Mouse (Mus musculus) heart, adult 18-20 months (tissue): ENCODE results near the gene Cdc42bpb. TPM values are rescaled to one million over a fixed set of nuclear protein-coding genes. Genes with fewer than 3 reads are reported as not detected.

Experiments
- DNase-seq, 2 experiments: peaks; one replicate each; pipeline ENCODE4 v3.0.0; 2021 to 2022; ENCODE audit warnings: mixed read lengths in 1 of 2
- total RNA-seq, 2 experiments: library from RNA; stranded (reverse); gene quantifications; 2 replicates each; pipeline ENCODE4 v1.2.3; 2021

Gene Cdc42bpb
- total RNA-seq, 2 experiments from 2014 or later: 52.7 to 57.6 TPM

DNA sequence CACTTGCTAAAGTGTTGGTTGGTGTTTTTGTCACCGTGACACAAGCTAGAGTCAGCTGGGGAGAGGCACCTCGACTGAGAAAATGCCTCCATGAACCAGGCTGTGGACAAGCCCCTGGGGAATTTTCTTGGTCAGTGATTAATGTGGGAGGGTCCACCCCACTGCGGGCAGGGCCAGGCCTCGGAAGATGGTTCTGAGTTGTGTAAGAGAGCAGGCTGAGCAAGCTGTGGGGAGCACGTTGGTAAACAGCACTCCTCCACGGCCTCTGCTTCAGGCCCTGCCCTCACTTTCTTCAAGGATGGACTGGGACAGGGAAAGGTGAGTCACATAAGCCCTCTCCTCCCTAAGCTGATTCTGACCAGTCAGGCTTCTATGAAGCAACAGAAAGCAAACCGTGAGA lies 36.8 kb downstream of the Cdc42bpb start:
- no peak for DNase-seq

DNA sequence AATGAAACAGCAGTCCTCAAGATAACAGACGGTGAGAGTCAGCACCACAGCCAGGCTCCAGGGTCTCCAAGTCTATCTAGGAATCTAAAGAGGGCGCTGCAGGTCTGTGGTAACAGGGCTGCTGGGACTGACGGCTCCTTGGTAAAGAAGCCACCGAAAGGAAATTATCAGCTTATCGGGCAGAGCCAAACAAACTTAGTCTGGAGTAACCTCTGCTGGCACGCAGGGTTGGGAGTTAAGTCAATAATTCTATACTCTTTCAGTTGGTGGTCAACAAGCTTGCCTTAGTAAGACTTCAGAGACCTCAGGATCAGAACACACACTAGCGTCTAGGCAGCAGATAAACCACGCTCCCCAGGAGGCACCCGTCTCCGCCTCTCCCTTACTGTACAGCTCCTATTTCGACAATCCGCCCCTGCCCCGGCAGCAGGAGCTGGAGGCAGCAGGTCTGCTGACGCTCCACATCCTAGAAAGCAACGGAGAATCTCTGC lies 39.6 kb downstream of the Cdc42bpb start:
- DNase-seq: no peak

DNA sequence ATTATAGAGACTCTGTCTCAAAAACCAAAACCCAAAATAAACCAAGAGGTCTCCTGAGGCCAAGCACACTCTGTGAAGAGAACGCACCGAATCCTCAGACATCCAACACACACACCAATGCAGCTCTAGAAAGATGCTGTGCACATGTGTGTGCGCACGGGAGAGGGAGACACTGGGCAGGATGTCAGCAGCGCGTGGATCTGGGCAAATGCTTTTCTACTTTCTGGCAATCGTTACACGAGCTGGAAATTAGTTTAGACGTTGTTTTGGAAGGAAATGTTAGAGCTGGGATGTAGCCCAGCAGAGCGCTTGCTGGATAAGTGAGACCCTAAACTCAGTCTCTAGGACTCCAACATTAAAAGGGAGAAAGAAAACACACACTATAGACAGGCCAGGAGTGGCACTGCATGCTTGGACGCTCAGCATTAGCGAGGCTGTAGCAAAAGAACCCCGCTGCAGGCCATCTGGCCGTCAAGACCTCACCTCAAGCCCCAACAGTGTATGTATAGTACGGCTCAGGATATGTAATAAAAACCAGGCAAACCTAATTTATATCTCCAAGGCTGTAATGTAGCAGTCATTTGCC lies 44.4 kb downstream of the Cdc42bpb start:
- peak; percentile 24 to 26 for DNase-seq

DNA sequence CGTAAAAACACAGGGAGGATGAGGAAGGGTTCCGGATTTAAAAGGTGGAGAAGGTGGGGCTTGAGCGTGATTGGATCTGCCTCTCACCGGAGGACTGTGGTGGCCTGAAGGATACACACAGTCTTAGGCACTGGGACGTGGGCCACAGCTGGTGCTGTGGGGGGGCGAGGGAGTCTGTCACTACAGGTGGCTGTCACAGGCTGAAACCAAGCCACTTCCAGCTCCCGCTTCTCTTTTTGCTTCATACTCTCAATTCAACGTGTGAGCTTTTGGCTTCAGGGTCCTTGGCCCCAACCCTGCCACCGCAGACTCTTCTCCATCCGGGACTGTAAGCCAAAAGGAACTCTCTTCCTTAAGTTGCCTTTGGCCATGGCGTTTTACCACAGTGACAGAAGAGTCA lies 45.1 kb downstream of the Cdc42bpb start:
- no peak for DNase-seq

DNA sequence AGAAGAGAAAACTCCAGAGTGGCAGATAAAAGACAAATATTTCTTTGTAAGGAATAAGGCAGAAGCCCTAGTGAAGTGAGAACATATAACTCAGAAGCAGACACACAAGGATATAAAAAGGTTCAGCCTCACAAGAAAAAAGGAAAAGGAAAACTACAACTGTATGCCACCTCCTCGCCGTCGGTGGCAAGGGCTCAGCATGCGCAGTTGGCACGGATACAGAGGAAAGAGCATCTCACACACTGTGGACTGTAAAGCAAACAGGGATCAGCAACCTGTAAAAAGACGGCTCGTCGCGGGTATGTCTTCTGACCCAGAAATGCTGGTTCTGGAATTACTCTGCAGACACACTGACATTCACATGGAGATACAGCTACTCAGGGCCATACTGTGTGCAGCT lies 45.9 kb downstream of the Cdc42bpb start:
- DNase-seq: no peak

DNA sequence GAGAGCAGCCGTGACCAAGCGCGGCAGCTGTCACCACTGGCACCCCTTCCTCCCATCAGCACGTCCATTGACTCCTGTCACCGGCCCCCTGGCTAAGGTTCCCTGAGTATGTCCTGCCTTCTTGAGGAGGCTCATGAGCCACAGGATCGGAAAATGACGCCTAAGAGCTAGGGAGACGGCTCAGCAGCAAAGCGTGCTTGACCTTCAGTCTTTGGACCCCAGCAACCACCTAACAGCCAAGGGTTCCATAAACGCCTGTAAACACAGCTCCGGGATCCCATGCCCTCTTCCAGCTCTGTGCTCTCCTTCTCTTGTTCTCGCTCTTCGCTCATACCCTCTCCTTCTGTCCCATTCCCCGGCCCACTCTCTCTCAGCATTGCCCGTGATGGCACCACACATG lies 48.2 kb downstream of the Cdc42bpb start:
- no peak for DNase-seq

DNA sequence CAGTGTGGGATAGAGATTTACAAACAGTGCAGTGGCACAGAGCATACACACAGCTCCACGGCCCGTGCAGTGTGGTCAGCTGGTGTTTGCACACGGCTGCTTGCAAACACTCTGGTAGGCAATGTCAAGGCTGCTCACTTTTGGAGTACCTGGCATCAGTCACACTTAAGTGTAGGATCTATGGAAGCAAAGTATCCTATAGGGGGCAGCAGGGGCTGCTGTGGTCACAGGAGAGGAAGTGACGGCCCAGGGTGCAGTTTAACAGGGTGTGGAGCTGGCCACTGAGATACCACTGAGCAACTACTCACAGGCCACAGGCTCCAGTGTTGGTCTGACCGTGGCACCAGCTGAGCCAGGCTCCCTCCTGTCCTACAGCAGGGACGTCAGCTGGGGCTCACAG lies 49.2 kb downstream of the Cdc42bpb start:
- no peak for DNase-seq

DNA sequence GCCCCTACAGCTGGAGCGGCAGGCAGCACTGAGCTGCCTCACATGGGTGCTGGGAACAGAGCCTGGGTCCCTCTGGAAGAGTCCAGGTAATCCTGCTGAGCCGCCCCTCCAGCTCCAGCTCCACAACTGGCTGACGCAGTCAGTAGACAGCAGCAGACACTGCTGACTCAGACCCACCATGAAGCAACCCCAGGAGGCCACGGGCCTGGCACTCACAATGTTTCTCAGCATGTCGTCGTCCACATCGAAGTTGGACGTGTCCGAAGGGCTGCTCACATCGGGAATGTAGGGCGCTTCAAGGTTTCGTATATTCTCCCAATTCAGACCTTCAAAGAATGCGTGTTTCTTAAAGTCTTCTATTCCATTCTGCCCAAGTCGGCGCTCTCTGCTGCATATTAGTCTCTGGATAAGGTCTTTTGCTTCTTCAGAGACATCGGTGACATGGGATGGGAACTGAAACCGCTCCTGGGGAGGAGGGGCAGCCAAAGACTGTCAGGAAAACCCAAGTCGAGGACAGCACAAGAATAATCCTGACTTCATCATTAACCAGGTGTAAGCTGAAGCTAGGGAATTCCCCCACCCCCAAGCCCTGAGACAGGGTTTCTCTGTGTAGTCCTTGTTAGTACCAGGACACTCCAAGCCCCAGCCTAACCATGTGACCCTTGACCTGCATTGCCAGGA lies 51.6 kb downstream of the Cdc42bpb start:
- DNase-seq: no peak

DNA sequence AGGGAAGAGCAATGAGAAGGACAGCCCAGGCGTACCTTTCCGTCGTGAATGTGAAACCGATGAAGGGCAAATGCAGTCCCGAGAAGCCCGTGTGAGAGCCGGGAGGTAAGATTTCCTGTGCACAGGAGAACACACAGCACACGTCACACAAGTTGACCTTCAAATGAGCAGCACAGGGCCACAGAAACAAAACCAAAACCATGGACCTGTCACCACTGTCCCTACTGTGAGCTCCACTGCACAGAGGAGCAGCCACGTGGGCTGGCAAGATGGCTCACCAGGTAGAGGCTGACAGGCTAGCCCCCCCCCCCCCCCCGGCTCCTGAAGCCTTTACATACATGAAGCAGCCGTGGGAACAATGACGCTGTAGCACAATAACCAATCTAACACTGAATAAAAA lies 52.6 kb downstream of the Cdc42bpb start:
- DNase-seq: no peak

DNA sequence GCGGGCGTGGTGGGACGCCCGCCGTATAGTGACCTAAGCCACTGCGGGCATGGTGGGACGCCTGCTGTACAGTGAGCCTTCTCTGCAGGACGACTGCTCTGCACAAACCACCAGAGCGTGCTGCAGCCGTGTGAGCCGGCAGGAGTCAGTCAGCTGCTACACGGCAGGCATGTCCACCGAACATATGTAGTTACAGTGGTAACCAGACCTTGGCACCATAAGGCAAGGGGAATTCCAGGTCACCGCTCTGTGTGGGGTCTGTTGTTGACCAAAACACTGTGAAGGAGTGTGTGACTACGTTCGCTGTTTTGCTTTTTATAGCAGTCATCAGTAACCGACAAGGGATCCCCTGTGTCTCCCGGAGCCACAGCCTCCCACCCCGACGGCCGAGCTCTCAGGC lies 53.0 kb downstream of the Cdc42bpb start:
- DNase-seq: no peak

DNA sequence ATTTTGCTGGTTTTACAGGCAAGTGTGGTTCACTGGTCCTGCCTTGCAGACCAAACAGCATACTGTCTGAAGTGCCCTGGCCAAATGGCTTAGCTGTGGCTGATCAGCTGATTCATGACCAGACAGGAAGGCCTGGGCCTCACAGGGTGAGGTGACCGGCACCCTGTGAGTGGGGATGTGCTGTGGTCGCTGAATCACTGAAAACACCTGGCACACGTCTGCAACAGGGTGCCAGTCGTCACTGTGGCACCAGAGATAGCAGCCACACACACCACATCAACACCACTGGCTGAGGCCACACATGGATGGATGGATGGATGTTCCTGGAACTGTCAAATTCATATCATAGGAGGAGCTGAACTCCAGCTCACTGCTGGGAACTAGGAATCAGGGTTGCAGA lies 54.1 kb downstream of the Cdc42bpb start:
- DNase-seq: no peak

DNA sequence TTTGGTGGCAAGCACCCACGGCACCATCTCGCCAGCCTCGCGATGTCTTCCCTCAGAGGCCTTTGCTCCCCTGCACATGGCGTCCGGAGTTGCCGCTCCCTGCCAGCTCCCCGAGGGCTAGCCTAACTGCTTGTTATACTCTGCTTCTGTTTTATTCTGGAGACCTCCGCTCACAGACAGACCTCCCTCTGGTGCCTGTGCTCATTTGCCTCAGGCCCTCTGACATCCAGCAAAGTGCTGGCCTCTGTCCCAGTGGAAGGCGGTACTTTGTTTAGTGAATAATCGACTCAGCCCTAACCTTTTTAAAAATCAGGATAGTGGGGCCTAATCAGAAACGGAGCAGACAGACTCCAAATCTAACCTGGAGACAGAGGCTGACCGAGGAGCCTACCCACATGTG lies 55.7 kb downstream of the Cdc42bpb start:
- DNase-seq: no peak

DNA sequence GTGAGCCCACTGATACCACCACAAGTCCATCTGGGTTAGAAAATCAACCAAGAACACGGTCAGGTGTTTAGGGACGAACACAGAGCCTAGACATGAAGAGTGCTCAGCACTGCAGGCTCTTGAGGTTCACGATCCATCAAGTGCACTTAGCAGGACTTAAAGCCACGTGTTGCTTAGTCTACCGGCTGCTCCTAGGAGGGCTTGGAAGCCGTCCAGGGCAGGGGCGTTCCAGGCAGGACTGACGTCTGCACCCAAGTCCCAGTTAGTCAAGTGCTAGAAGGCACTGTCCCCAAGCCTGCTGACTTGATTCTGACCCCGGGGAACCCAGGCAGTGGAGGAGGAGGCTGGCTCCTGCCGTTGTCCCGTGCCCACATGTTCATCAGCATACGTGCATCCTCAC lies 57.0 kb downstream of the Cdc42bpb start:
- DNase-seq: no peak

DNA sequence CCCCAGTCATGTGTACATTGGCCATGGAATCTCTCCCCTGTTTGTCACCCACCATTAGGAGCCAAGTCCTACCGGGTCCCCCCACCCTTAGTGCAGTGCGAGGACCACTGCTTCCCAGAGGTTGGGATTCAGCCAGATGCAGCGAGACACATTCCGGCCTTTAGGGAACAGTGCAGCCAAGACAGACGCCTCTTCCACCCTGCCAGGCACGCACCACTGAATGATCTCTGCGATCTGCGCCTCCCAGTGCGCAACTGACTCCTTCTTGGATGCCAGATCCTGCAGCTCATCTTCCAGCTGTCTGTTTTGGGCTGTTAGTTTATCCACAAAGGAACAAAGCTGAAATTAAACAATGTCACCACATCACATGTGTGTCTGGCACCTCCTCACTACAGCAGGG lies 59.8 kb downstream of the Cdc42bpb start:
- no peak for DNase-seq

DNA sequence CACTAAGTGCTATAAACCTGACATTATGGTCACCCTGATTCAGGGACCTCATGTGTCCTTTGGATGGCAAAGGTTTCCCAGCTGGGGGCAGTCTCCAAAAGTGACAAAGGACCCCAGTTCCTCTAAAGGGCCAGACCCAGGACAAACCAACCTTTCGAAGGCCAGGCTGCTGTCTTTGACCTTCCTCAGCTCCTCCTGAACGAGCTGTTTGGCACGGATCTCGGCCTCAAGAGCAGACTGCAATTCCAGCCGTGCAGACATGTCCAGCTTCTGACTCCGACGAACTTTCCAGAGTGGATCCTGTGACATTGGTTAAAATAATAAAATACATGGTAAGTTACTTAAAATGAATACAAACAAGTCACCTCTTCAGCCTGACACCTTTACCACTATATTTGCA lies 63.2 kb downstream of the Cdc42bpb start:
- no peak for DNase-seq

DNA sequence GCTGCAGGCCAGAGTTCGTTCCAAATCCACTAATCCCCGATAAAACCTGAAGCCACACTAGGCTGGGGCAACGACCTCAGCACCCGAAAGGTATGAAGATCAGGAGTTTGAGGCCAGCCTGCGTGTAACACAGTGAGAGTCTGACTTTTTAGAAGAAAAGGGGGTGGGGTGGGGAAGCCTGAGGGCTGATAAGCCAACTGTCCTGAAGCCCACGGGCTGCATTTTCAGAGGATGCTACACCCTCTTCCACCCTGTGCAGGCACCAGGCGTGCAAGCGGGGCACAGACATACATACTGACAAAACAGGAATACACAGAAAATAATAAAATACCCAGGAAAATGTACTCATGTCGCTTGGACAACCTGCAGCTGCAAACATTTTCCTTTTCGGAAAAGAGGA lies 65.7 kb downstream of the Cdc42bpb start:
- DNase-seq: no peak

DNA sequence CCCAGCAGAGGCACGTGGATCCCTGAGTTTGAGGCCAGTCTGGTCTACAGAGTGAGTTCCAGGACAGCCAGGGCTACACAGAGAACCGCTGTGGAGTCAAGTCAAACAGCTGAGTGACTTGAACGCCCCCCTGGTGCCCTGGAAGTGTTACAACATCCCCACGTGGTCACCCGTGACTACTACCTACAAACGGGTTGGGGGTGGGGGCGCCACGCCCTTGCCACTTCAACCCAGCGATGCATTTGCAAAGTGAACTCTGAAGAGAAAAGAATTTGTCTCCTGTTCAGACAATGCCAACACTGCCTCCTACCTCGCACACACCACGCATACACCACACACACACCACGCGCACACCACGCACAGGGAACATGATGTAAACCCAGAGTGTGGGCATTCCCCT lies 67.6 kb downstream of the Cdc42bpb start:
- no peak for DNase-seq

DNA sequence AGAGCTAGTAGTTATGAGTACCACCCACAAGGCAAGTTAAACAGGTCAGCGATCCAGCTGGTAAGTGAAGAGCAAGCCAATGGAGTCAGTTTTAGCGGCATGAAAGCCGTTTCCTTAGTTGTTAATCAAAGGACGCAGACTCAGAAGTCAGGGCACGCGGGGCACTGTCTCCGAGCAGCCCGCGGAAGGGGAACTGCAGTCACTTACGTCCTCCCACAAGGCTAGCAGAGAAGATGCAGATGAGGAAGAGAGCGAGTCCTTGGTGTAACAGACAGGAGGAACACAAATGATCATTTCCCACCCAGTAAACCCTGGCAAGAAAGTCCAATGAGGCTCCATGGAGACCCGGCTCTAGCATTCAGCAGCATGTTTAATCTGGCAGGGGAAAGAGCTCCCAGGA lies 68.3 kb downstream of the Cdc42bpb start:
- no peak for DNase-seq

DNA sequence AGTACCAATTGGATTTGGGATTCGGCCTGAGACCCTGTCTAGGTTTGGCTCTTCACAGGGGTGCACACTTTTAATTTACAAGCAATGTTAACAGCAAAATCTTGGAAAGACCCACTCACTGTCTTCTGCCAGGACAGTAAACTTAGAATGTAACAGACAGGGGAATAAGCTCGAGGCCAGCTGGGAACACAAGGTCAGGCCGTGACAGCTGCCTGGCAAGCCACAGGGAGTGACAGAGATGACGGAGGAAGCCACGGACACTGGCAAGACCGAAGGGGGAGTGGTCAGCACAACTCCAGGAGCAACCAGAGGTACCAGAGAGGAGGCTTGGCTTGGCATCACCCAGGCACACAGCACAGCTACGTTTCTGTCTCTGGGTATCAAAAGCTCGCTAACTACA lies 70.7 kb downstream of the Cdc42bpb start:
- DNase-seq: peak in 1 of 2 experiments; percentile 22

DNA sequence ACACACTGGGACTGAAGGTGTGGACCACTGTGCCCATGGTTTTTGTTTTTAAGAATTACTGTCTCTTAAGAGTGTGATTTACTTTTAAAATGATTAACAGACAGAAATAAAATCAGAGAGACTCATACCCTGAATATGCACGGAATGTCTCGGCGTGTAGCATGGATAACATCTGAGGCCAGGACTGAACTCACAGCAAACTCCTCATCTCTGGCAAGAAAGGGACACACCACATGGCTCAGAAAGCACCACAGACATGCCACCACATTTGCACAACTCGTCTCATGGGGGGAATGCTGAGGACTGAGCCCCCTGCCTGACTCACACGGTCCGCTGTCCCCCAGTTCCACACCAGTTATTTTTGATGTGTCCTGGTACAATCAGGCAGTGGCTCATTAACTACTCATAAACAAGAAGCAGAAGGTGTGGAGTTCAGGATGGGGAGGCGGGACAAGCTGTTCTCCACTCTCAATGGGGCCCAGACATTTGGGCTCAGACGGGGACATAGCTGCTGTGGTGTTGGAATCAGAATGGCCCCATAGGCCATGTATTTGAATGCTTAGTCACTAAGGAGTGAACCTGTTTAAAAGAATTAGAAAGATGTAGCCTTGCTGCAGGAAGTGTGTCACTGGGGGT lies 73.7 kb downstream of the Cdc42bpb start:
- no peak for DNase-seq

DNA sequence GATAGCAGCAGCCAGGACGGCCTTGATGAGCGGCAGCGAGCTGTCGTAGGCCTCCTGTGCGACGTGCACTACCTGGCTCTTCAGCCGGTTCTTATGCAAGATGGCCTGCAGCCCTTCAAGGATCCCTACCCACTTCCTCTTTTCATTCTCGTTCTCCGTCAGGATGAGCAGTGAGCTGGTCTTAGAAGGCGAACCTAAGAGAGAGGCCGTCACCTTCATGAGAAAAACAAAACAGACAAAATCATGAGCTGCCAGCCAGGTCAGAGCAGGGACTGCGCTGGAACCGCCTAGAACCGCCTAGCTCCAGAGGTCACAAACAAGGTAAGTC lies 75.5 kb downstream of the Cdc42bpb start:
- DNase-seq: no peak

DNA sequence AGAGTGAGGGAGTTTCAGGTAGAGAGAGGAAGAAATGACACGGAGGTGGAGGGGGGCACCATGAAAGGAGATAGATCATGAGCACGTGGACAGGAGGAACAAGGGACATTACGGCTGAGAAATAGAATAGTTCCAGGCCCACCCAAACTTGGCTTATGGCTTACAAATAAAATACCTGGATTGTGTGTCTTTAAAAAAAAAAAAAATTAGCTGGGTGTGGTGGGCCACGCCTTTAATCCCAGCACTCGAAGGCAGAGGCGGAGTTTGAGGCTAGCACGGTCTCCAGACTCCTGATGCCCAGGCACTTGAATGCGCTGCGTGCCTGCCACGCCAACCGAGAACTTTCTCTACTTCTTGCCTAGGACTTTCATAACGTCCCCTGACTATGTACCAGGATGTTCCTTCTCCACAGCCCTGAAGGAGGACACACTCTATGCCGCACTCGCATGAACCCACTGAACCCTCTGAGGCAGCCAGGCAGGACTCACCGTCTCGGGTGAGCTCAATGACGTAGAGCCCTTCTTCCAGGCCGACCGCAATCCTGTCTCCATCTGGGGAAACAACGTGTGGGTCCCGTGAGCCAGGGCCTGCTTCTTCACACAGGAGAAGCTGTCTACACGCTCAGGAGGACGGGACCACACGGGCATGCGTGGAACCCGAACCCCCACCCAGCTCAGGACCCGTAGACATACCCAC lies 76.0 kb downstream of the Cdc42bpb start:
- DNase-seq: no peak

DNA sequence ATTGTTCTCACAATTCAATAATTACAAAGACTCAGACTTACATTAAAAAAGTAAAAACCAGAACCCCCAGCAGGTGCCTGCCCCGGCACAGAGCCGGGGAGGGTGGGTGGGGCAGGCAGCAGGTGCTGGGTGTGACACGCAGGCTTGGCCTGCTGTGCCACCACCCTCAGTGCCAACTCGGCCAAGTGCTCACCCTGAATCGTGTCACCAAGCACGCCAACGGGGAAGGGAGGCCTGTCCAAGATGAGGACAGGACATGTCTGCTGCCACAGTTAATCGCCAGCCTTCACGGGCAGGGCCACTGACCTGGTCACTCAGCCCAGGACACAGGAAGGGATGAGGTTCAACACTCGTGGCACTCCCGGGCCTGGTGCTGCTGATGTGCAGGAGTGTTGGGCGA lies 84.5 kb downstream of the Cdc42bpb start:
- DNase-seq: peak in 1 of 2 experiments; percentile 23
